Mouse (Mus musculus): ENCODE measurements around the gene Kif28. TPM values are rescaled to one million over a fixed set of nuclear protein-coding genes. Genes with fewer than 3 reads are reported as not detected.

Gene Kif28
- 0.07 TPM in 1 of 2 replicates, not detected in the other for polyA plus RNA-seq (2012; rRNA removed; ENCODE audit: low replicate concordance)

DNA sequence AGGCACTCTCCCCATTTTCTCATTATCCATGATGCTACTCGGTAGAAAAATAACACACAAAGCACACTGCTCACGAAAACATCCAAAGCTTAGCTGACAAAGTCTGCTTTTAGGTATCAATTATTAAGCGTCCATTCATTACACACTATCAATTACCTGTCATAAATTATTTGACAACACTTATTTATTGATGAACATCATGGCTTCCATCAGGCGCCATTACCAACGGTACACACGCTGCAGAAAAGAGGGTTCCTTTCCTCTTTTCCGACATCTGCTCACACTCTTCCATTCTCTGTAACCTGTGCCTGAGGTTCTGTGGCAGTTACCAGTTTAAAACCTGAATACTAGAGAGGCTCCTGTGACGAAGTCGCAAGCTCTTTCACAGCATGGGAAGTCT, at the start of gene Kif28:
TSS of gene Kif28 (minus strand) at position 101 of the 400 bp plus-strand sequence.

DNA sequence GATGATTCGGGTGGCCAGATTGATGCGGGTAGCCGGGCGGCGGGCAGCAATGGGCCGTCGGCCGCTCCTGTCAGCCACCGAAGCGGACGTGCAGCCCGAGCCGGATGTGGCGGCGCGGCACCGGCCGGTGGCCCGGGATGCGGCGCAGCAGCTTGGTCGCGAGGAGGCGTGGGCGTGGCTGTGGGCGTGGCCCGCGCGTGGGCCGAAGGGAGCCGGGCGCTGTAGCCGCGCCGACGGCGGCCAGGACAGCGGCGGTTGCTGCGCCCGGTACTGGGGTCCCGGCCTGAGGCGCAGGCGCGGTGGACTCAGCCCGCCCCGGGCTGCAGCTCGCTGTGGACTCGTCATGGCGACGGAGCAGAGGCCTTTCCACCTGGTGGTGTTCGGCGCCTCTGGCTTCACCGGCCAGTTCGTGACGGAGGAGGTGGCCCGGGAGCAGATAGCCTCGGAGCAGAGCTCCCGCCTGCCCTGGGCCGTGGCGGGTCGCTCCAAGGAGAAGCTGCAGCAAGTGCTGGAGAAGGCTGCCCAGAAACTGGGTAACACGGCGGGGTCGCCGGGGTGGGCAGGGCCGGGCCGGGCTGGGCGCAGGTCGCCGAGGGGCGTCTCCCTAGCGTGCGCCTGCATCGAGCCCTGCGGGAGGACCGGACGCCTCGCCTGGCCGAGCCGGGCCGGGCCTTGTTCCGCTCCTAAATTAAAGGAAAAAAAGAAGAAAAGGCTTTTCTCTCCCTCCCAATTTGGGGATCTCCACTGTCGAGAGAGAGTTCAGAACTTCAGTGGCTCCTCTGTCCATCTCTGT, 76.9 kb downstream of the Kif28 start, which contains the start of gene Sccpdh:
TSS of gene Sccpdh (plus strand) at position 198 of the 793 bp plus-strand sequence.

Other genes with a start within 250 kb of the Kif28 start
- 2.8 and 3.8 TPM in 2 replicates for gene Smyd3, start 227.2 kb downstream of the Kif28 start, polyA plus RNA-seq (2012; rRNA removed; ENCODE audit: low replicate concordance)
- gene Tfb2m, start 199.0 kb downstream of the Kif28 start, polyA plus RNA-seq (2012; rRNA removed; ENCODE audit: low replicate concordance) = 7.1 and 10.9 TPM in 2 replicates
- 19.1 and 28.1 TPM in 2 replicates for gene Cnst, start 198.9 kb downstream of the Kif28 start, polyA plus RNA-seq (2012; rRNA removed; ENCODE audit: low replicate concordance)
- gene Sccpdh, start 77.1 kb downstream of the Kif28 start, polyA plus RNA-seq (2012; rRNA removed; ENCODE audit: low replicate concordance) = 6.8 and 12.0 TPM in 2 replicates
- gene Gm10518, start 58.1 kb upstream of the Kif28 start, polyA plus RNA-seq (2012; rRNA removed; ENCODE audit: low replicate concordance) = not detected in 2 replicates
- gene Ahctf1, start 58.4 kb upstream of the Kif28 start, polyA plus RNA-seq (2012; rRNA removed; ENCODE audit: low replicate concordance) = 3.9 and 8.2 TPM in 2 replicates
- gene Cdc42bpa, start 215.2 kb upstream of the Kif28 start, polyA plus RNA-seq (2012; rRNA removed; ENCODE audit: low replicate concordance) = 13.9 and 15.3 TPM in 2 replicates

All from mammary gland, adult 2 months (tissue).